Mouse (Mus musculus): ENCODE results near the gene Drc3.

Gene Drc3

DNA sequence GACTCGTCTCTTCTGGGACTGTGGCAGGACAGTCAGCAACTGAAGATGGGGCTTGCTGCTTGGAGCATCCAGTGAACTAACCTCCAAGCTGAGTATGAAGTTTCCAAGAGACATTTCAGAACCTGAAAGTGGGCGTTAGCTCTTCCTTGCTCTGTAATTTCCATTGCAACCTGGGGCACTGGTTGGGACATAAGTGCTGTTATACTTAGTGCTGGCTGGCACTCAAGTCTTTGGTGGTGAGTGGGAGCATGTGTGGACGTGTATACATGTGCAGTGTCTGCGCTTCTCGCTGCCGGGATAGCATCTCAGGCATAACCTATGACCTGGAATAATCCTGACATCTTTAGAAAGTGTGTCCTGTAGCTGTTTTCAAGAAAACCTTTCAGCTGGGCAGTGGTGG, 38.2 kb downstream of the Drc3 start:
- DNase-seq (ENCODE audit: low read depth, low spot score) = no peak

DNA sequence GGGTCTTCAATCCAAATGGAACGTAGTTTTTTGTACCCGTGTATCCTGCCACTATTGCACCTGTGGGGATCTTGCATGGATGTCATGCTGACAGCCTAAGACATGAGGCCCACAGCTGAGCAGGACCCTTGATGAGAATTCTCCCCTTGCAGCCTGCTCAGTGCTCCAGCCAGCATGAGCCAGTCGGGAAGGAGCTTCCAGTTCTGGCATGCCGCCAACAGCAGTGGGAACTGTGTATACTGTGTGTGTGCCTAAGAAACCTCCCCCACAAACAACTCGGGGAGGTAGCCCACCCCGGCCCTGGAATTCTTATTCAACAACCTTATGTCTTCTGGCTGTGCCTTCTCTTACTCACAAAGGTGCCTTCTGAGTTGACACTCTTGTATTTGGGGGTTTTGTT, 43.4 kb downstream of the Drc3 start:
- DNase-seq (ENCODE audit: low read depth, low spot score) = peak; percentile 13

DNA sequence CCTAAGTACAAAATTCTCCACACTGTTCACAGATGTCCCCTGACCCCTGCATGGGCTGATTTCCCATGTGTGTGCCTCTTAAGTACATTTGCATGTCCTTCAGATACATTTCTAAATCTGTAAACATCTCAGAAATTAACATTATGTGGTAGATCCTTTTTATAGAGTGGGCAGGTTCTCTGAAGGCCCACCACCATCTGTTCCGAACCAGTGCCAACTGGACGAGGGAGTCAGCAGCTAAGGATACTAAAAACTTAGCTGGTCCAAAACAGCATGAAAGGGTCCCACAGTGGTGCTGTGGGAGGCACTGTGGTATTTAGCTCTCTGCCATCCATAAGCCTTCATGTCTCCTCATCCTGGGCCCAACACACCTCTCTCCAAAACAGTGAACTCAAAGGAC, 44.0 kb downstream of the Drc3 start:
- no peak for DNase-seq (ENCODE audit: low read depth, low spot score)

DNA sequence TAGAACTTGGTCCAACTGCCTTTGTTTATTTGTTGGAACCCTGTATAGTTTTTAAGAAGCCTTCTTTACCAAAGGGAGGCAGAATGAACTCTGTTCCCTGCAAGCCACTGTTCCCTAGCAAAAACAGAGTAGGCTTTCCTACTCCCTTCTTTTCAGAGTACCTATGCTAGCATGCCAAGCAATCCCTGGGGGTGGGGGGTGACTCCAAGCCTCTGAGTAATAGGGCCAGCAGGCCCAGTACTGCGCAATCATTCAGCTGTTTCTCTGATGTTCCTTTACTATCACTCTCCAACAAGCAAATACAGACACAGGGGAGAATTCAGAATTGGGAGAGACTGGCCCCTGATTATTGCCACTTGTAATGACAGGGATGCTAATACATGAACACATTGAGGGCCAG, 53.5 kb downstream of the Drc3 start:
- DNase-seq (ENCODE audit: low read depth, low spot score) = no peak

DNA sequence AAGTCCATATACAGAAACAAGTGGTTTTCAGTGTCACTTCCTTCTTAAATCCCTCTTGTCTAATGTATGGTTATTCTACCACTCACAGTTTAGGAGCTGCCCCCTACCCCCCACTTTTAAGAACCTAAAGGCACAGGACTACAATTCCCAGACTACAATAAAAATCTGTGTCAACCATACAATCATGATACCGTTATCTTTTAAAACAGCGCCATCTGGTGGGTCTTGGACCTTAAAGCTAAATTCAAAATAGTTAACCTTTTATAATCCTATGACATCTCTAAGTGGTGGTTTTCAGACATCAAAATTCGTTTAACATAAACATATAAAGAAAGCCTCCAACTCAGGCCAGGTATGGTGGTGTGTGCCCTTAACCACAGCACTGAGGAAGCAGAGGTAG, 59.0 kb downstream of the Drc3 start:
- peak; percentile 66 for DNase-seq (ENCODE audit: low read depth, low spot score)

DNA sequence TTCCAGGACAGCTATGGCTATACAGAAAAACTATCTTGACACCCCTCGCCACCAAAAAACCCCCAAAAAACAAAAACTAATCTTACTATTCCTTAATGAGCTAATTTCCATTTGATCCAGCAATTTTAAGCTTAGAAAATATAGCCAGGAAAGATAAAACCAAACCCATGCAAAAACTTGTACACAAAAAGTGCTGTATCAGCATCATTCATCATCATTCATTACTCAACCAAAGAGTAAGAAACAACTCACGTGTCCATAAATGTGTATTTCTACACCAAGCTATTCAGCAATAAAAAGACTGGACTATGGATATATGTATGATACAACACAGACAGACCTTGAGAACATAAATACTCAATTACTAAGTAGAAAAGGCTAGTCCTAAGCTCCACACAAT, 59.8 kb downstream of the Drc3 start:
- DNase-seq (ENCODE audit: low read depth, low spot score) = no peak

DNA sequence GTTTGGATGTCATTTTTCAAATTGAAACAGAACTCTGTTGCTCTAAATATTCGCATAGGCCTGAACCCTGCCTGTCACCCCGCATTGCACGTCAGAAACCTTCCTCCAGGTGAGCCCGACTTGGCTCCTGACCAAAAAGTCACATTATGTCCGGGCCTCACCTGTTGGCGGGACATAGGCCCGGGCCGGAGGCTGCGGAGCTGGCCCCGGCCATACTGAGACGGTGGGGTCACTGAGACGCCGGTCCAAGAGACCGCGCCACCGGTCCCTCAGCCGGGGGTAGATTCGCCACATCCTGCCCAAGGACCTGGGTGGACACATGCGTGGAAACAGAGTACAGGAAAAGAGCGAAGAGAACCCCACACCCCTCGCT, 63.4 kb downstream of the Drc3 start:
- DNase-seq (ENCODE audit: low read depth, low spot score) = no peak

DNA sequence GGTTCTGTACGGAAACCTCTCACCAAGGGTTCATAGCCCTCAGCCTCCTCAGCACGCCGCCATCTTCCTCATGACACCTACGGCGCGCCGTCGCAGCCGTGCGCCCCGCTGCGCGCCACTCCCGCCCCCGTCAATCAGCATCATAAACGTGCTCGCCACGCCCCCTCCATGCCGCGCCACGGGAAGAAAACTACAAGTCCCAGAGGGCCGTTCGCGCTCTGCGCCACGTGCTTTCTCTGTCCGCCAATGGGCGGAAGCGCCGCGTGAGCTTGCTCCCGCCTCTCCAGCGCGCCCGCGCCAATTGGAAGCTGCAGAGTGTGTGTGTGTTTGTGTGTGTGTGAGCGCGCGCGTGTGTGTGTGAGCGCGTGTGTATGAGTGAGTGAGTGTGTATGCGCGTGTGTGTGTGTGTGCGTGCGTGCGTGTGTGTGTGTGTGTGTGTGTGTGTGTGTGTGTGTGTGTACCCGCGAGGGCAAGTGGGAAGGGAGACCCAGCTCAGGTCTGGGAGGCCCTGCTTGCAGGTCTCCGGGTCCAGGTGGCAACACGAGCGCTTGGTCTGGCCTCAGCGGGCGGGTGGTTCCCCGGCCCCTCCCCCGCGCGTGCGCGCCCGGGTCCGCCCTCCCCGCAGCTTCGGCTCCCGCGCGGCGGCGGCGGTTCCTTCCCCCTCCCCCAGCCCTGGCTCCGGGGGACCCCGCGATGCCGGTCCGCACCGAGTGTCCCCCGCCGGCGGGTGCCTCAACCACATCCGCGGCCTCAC, 64.0 kb downstream of the Drc3 start, which contains the start of gene Gid4:
Gene Gid4 (plus strand): TSS at position 183 of the 754 bp plus-strand sequence.
- DNase-seq (ENCODE audit: low read depth, low spot score) = peak; percentile 99

DNA sequence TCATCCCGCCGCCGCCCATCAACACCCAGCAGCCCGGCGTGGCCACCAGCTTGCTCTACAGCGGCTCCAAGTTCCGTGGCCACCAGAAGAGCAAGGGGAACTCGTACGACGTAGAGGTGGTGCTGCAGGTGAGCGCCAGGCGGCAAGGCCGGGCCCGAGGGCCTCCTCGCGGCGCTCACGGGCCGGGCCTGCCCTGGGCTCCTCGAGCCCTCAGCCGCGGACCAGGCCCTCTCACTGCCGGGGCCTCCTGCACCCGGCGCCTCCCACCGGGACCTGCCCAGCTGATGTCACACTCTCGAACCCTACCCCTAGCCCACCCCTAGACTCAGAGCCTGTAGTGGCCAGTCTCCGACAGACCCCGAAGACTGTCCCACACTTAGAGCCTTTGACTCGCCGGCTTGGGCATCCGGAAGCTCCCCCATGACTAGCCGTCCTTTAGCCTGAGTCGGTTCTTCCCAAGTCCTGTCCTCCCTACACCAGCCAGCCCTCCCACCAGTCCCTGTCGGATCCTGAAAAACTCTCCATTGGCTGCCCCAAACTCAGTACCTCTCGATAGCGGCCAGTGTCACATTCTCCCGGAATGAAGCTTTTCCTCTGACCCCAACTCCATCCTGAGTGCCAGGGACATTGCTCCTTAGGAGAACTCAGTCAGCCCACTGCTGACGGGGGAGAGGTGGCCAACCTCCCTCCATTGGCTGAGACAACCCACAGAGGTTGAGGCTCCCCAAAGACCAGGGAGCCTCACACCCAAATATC, 64.8 kb downstream of the Drc3 start, which contains the start of gene Atpaf2:
Gene Atpaf2 (minus strand): TSS at position 741 of the 756 bp plus-strand sequence.
- DNase-seq (ENCODE audit: low read depth, low spot score) = peak; percentile 39

DNA sequence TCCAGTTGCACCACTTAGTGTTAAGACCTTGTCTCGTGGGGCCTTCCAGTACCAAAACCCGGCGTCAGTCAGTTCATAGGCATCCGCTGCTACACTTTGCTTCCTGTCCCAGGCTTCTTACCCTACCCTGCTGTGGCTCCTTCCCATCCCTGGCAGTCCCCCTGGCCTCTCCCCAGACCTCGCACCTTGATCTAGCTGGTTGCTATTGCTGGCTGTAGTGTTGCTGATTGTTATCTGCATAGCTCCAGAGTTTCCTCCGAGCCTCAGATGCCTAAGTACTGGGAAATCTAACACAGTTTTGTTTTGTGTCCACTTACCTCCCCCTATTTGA, 65.3 kb downstream of the Drc3 start:
- DNase-seq (ENCODE audit: low read depth, low spot score) = no peak

DNA sequence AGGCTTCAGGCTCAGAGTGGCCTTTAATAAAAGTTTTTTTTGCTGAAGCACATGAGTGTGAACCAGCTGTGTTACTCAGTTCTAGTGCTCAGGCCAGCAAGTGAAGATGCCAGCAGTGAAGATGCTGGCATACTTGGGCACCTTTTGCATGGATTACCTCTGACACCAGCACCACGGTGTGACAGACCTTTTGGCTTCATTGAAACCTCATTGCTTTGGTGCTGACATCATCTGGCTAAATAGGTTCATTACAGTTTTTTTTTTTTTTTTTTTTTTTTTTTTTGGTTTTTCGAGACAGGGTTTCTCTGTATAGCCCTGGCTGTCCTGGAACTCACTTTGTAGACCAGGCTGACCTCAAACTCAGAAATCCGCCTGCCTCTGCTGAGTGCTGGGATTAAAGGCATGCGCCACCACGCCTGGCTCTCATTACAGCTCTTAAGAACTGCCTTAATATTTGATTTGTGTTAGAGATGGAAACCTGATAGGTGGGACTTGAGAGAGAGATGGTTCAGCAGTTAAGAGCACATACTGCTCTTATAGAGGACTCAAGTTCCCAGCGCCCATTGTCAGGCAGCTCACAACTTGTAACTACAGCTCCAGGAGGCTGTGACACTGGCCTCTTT, 69.0 kb downstream of the Drc3 start:
- no peak for DNase-seq (ENCODE audit: low read depth, low spot score)

DNA sequence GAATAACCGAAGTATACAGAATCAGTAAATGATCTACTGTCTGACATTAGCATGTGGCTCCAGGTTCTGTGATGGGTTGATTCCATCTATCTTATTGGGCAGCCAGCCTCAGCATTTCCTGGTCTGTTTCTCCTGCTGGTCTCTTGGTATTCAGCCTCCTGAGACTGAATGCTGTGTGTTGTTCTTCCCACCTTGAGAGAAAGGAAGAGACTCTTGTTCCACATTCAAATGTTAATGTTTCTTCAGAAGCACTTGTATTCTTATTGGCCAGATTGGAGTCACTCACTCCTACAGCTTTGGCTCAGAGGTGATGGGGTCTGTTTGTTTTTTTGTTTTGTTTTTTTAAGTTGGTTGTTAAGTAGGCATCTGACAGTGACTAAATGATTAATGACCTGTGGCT, 69.9 kb downstream of the Drc3 start:
- DNase-seq (ENCODE audit: low read depth, low spot score) = peak; percentile 90

DNA sequence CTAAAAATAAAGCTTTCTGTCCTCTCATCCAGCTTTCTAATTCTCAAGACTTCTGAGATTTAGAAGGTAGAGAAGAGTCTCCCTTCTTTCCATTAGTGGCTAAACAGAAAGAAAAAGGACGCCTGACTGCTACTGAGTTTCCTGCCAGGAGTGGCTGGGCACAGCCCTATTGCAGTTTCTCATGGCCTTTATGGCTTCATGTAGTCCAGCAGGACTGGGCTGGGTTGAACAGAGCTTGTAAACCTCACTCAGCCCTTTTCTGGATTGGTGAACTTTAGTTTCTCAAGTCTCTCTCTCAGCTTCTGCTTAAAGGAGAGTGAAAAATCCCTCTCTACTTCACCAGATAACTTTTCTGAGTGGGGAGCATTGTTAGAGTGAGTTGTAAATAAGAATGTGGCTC, 73.3 kb downstream of the Drc3 start:
- DNase-seq (ENCODE audit: low read depth, low spot score) = no peak

DNA sequence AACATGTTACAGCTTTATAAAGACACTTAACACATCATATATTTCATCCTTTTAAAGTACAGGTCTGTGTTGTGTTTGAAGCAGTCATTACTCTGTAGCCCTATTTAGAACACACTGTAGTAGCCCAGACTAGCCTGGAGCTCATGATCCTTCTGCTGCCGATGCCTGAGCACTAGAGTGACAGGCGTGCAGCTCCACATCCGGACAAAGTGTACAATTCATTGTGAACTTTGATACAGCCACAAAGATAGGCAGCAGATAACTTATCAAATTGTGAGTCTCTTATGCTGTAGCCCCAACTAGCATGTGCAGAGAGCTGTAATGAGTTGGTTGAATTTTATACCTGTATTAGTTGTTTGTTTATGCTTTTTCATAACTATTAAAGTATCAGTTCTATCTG, 74.5 kb downstream of the Drc3 start:
- no peak for DNase-seq (ENCODE audit: low read depth, low spot score)

DNA sequence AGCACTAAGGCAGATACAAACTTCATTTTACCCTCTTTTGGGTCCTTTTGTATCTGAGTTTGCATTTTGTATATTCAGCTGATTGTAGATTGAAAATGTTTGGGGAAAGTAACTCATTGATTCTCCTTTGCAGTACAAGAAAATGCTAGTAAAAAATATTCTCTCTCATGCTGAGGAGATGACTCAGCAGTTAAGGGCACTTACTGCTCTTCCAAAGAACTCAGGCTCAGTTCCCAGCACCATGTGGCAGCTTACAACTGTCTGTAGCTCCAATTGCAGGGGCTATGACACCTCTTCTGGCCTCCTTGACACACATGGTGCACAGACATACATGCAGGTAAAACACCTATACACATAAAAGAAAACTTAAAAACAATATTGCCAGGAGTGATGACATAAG, 80.4 kb downstream of the Drc3 start:
- no peak for DNase-seq (ENCODE audit: low read depth, low spot score)

DNA sequence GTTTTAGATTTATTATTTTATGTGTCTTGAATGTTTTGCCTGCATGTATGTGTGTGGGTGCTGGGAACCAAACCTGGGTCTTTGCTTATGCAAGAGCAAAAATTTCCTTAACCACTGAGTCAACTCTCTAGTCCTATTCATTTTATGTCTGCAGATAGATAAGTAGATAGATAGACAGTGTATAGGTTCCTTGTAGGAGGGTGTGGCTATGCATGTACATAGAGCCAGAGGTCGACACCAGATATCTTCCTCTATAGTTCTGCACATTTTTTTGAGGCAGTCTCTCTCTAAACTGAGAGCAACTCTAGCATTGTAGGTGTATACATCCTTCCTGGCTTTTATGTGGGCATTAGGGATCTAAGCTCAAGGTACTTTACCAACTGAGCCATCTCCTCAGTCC, 82.0 kb downstream of the Drc3 start:
- no peak for DNase-seq (ENCODE audit: low read depth, low spot score)

DNA sequence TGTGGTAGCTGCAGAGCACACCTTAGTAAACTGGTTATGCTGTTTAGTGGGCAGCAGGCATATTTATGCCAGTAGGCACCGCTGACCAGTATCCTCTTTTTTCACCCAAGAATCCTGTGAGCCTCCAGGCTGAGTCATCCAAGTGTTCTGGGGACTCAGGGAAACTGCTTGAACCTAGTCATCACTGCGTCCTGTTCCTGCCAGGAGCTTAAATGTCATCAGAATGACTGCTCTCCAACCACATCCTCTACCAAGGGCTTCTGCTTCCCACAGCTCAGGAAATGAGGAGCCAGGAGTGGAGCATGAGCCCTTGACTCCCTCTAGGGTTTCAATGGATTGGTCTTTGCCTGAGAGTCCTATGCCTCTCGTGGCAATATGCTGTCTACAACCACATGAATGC, 83.5 kb downstream of the Drc3 start:
- no peak for DNase-seq (ENCODE audit: low read depth, low spot score)

DNA sequence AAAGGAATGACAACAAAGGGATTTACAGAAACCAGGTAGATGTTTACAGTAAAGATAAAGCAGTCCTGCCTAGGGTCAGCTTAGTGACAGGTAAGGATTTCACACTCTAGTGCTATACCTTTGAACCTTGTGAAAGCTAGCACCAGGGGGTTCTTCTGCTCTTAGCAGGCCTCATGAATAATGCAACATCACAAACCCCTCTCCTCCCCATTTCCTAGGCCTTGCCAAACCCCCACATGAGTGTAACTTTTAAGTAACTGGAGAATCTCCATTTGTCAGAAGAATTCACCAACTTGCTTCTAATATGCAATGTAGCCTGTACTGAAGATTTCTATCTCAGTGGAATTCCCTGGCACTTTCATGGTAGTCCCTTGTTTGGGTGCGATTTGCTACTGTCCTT, 86.5 kb downstream of the Drc3 start:
- peak; percentile 92 for DNase-seq (ENCODE audit: low read depth, low spot score)

DNA sequence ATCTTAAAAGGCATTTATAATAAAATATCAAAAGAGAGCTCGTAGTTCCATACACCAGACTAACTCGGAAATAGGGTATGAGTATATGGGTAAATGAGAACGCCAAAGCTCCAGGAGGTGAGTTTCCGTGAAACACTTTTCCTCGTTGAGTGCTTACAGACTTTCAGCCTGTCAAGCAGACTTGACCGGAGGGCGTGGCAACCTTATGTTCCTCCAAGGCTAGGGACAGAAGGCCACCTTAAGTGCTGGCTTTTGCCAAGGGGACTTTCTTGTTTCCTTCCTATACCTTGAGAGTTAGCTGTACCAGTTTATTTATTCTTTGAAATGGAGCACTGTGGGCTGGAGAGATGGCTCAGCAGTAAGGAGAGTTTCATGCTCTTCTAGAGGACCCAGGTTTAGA, 87.0 kb downstream of the Drc3 start:
- DNase-seq (ENCODE audit: low read depth, low spot score) = peak; percentile 89

DNA sequence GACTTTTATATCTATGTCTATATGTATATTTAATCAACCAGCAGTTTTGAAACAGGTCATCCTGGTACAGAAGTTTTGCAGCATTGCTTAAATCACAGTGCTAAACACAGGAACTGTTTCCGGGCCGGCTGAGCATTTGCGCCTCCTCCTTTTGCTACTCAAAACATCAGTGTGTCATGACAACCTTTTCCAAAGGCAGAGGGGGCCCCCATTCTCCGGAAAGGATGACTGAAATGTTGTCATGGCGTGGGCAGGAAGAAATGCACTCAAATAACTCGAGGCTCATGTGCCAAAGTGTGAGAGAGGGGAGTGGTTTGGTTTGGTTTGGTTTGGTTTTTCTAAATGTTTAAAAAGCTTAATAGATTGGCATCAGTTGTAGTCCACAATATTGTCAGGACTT, 89.8 kb downstream of the Drc3 start:
- no peak for DNase-seq (ENCODE audit: low read depth, low spot score)
